Mouse (Mus musculus) embryonic facial prominence, embryonic 11.5 days (tissue): Measurements from ENCODE around the gene Zfp600. TPM values are rescaled to one million over a fixed set of nuclear protein-coding genes. Genes with fewer than 3 reads are reported as not detected.
A peak's percentile ranks its signal among the peaks of the same experiment; 100 is the strongest.
"Not testable (repeated sequence)": the region's sequence is repeated elsewhere in the genome, so short reads cannot be mapped to it uniquely, and the experiment has no call there.

Experiments
- ATAC-seq: fragments of 200-750 bp; cut with Nextera tagmentation; replicated peaks from 2 replicates; pipeline ENCODE4 v1.8.0; 2017; ENCODE audit warnings: low read depth; ENCODE audit not compliant: insufficient number of reproducible peaks, low FRiP score, low TSS enrichment
- DNase-seq: peaks from one replicate; pipeline ENCODE4 v3.0.0-alpha.2; 2015; ENCODE audit warnings: low spot score
- H3K27ac ChIP-seq: fragments of 300-500 bp; sonication (generic); replicated peaks from 2 replicates; pipeline ENCODE4 v1.5.1; 2014; ENCODE audit warnings: mild to moderate bottlenecking, low read depth, low read length, control low read depth
- H3K27me3 ChIP-seq: fragments of 300-500 bp; sonication (generic); 2 replicates; pipeline ENCODE4 v1.6.1; 2014; ENCODE audit warnings: mild to moderate bottlenecking, low read length, moderate library complexity, mixed read lengths; ENCODE audit not compliant: control insufficient read depth, insufficient read depth
- H3K36me3 ChIP-seq: fragments of 300-500 bp; sonication (generic); replicated peaks from 2 replicates; pipeline ENCODE4 v1.6.1; 2014; ENCODE audit warnings: low read depth, mild to moderate bottlenecking, low read length, moderate library complexity, mixed read lengths; ENCODE audit not compliant: control insufficient read depth, insufficient read depth
- H3K4me1 ChIP-seq: fragments of 300-500 bp; sonication (generic); 2 replicates; pipeline ENCODE4 v1.6.1; 2014; ENCODE audit warnings: low read length, mixed read lengths; ENCODE audit not compliant: control insufficient read depth, insufficient read depth
- H3K4me2 ChIP-seq: fragments of 300-500 bp; sonication (generic); 2 replicates; pipeline ENCODE4 v1.6.1; 2014; ENCODE audit warnings: low read depth, mild to moderate bottlenecking, control low read depth, low read length, moderate library complexity
- H3K4me3 ChIP-seq: fragments of 300-500 bp; sonication (generic); 2 replicates; pipeline ENCODE4 v1.5.1; 2014; ENCODE audit warnings: low read depth, low read length, control low read depth
- H3K9ac ChIP-seq: fragments of 300-500 bp; sonication (generic); replicated peaks from 2 replicates; pipeline ENCODE4 v1.6.1; 2014; ENCODE audit warnings: mild to moderate bottlenecking, control low read depth, low read length
- H3K9me3 ChIP-seq: fragments of 300-500 bp; sonication (generic); replicated peaks from 2 replicates; pipeline ENCODE4 v1.6.1; 2016; ENCODE audit warnings: mild to moderate bottlenecking, low read length, inconsistent platforms, mixed read lengths; ENCODE audit not compliant: control insufficient read depth
- WGBS: fragments of 180-500 bp; shearing (Covaris S2); extraction: QIAGEN DNeasy Blood & Tissue Kit; methylation state at CpG from one replicate; pipeline ENCODE4 v1.1.7; 2014; 5-methylcytosine and 5-hydroxymethylcytosine counted together
- polyA plus RNA-seq: library from polyadenylated mRNA; unstranded; fragments of >200 nt; fragmentation: Nextera tagmentation; extraction: Ambion mirVana; gene quantifications from 2 replicates; pipeline ENCODE4 v1.2.1, GENCODE M21; 2014

The Zfp600 gene
- polyA plus RNA-seq = not detected in 2 replicates

DNA sequence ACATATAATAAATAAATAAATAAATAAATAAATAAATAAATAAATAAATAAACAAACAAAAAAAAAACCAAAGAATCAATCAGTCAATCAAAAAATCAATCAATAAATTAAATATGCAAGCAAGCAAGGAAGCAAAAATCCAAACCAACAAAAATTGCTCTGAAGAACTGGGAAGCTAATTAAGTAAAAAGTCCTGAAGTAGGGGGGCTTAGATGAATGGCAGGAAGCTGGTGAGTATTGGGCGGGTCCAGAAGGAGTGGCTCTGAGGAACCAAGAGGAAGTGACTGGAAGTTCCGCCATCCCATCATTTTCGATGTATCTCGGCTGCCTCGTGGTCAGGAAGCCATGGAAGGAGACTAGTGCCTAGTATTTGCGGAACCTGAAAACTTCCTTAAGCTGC, at the start of gene Zfp600:
Gene Zfp600 (plus strand): TSS at position 301 of the 400 bp plus-strand sequence.
- not testable (repeated sequence) for DNase-seq, H3K4me3 ChIP-seq, H3K9ac ChIP-seq, ATAC-seq, H3K36me3 ChIP-seq, H3K4me1 ChIP-seq, H3K27ac ChIP-seq, H3K27me3 ChIP-seq, H3K4me2 ChIP-seq, H3K9me3 ChIP-seq
- WGBS = no CpG with 5 or more reads among the region's 6 CpGs

DNA sequence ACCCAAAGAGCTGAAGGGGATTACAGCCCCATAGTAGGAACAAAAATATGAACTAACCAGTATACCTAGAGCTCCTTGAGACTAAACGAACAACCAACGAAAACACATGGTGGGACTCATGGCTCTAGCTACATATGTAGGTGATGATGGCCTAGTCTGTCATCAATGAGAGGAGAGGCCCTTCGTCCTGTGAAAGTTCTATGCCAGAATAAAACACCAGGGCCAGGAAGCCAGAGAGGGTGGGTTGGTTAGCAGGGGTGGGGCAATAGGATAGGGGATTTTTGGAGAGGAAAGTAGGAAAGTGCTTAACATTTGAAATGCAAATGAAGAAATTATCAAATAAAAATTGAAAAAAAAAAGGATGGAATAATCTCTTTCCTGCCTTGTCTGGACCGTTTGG, 6.3 kb downstream of the Zfp600 start:
- H3K27me3 ChIP-seq, H3K27ac ChIP-seq, ATAC-seq, H3K4me2 ChIP-seq, H3K9ac ChIP-seq, H3K9me3 ChIP-seq, H3K4me3 ChIP-seq, H3K4me1 ChIP-seq, DNase-seq, H3K36me3 ChIP-seq: not testable (repeated sequence)
- 86% methylated on average over 2 of the region's 4 CpGs for WGBS

DNA sequence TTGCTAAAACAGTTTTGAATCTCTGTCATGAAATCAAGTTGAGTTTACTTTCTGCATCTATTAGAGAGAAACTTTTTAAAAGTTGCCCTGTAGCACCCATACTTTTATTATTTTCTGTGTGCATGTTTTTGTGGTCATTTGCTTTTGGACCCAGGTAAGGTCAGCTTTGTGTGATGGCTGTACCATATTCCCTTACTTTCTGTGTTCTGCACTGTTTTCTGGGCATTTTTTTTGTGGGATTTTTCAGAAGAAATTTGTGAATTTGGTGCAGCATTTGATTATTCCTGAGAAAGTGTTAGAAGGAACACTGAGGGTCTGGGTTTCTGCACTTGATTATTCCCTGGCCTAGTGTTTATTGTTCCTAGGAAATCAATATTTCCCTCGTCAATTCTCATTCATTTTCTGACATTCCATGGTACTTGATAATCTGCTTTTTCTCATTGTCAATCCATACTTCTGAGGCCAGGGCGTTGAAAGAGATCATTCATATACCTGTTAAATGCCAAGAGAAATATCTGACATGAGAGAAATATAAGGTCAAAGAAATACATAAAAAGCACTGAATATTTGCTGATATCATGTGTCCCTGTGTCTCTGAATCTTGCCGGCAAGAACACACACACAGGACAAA, 10.7 kb downstream of the Zfp600 start:
- H3K4me1 ChIP-seq, H3K36me3 ChIP-seq, H3K9ac ChIP-seq, H3K27me3 ChIP-seq, H3K9me3 ChIP-seq, H3K4me2 ChIP-seq, H3K27ac ChIP-seq, DNase-seq, H3K4me3 ChIP-seq: not testable (repeated sequence)
- WGBS = 76% methylated on average over 3 of the region's 3 CpGs
- ATAC-seq = 0 out of 2 replicates have a peak, but pooled peaks have one; percentile 63

DNA sequence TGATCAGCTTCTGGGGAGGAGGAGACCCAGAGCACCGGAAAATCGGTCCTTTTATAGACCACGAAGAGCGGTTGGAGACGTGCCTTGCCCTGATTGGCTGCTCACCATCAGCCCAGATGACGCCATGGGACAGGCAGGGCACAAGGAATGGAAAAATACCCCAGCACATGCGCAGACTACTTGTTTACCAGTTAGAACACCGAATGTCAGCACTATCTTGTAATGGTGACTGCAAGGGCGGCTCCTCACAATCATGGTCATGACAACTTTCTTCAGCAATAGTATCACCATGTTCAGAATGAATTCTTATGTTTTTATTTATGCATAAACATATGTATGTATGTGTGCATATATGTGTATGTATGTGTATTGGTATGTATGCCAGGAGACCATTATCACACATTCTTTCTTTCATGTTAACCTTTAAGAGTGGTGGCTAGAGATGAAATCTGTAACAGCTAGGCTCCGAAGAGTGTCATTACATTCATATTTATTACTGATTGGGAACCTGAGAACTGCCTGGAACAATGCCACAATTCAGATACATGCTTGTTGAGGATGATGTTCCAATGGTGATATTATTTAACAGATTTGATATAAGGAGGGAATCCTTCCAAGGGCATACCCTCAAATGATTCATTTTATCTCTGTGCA, 11.4 kb downstream of the Zfp600 start:
- not testable (repeated sequence) for H3K4me1 ChIP-seq, H3K4me3 ChIP-seq, H3K36me3 ChIP-seq, H3K9me3 ChIP-seq, DNase-seq, H3K27me3 ChIP-seq, H3K27ac ChIP-seq, H3K9ac ChIP-seq, H3K4me2 ChIP-seq
- WGBS = 82% methylated on average over 10 of the region's 10 CpGs
- peak; percentile 79; the same call in 1 of the 2 replicates for ATAC-seq

DNA sequence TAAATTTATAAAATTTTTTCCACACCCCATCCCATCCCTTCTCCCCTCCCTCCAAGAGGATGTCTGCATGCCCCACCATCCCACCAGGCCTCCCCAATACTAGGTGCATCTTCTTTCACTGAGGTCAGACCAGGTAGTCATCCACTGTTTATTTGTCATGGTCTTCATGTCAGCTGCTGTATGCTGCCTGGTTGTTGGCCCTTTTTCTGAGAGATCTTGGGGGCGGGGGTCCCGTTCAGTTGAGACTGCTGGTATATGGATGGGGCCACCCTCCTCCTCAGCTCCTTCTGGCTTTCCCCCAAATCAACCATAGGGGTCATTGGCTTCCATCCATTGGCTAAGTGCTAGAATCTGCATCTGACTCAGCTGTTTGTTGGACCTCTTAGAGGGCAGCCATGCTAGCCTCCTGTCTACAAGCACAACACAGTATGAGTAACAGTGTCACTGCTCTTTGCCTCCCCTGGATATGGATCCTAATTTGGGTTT, 12.1 kb downstream of the Zfp600 start:
- H3K36me3 ChIP-seq, DNase-seq, H3K9me3 ChIP-seq, H3K27me3 ChIP-seq, H3K4me2 ChIP-seq, H3K27ac ChIP-seq, H3K9ac ChIP-seq, H3K4me3 ChIP-seq, H3K4me1 ChIP-seq: not testable (repeated sequence)
- peak; percentile 81 for ATAC-seq
- WGBS = no CpG with 5 or more reads among the region's 2 CpGs

DNA sequence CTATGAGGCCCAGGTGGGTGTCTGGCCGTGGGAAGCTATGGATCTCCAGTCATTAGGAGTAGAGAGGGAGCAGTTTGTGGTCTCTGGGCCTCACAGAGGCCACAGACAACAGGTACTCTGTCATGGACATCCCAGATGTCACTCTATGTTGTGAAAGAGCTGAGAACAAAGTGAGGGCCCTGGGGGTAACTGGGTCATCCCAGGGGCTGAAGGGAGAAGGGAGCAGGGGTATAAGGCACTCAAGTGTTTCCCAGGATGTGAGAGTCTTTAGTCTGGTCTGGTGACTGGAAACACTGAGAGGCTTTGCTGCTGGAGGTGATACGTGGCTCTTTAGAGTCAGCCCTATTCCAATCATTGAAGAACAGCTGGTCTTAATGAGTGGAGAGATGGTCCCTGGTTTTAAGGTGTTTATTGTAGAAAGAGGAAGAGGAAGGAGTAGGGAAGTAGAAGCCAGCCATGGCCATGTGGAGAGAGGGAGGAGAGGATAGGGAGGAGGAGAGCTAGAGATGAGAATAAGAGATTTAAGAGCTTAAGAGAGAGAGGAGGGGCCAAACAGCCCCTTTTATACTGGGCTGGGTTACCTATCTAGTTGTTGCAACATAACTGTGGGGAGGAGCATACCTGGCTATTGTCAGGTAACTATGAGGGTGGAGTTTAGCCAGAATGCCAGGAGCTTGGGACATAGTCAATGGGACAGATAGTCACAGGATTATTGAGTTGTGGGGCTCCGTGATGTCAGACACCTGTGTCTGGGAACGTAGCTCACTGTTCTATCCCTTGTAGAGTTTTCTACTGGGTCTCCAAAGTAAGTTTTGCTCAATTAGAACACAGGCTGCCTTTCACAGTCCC, 17.0 kb downstream of the Zfp600 start:
- 68% methylated on average over 3 of the region's 4 CpGs for WGBS
- not testable (repeated sequence) for H3K4me3 ChIP-seq, H3K27me3 ChIP-seq, H3K4me2 ChIP-seq, H3K9ac ChIP-seq, H3K36me3 ChIP-seq, H3K9me3 ChIP-seq, H3K27ac ChIP-seq, H3K4me1 ChIP-seq, DNase-seq
- ATAC-seq = 0 out of 2 replicates have a peak, but pooled peaks have one; percentile 76

DNA sequence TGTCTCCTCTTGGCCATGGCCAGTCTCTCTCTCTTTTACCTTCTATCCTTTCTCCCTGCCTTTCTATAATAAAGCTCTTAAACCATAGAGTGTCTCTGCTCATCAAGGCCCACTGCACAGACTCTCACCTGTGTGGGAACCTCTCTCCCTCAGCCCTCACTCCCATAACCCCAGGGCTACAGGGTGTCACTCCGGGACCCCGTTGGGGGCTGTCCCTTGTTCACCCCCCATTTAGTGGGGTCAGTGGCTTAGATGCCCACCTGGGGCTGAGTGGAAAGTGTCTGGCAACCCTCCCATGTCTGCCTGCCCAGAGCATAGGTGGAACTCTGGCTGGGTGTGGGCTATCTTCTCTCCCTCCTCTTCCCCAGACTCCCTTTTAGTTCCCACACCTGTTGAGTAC, 47.7 kb downstream of the Zfp600 start:
- not testable (repeated sequence) for ATAC-seq, H3K4me2 ChIP-seq, H3K27ac ChIP-seq, H3K4me1 ChIP-seq, DNase-seq, H3K27me3 ChIP-seq, H3K36me3 ChIP-seq, H3K4me3 ChIP-seq, H3K9me3 ChIP-seq, H3K9ac ChIP-seq
- WGBS = 89% methylated on average over 2 of the region's 2 CpGs
